Mouse (Mus musculus) megakaryocyte, embryonic 14.5 days (primary cell): ENCODE data around the gene Dclre1a.
"Not testable (repeated sequence)": the region's sequence is repeated elsewhere in the genome, so short reads cannot be mapped to it uniquely, and the experiment has no call there.

ENCODE experiments used
- FLI1 ChIP-seq: IDR thresholded peaks from 2 replicates; pipeline ENCODE4 v1.6.1; 2012; ENCODE audit warnings: low read length, inconsistent platforms, mixed read lengths
- GATA1 ChIP-seq: IDR thresholded peaks from 3 replicates; pipeline ENCODE4 v1.6.1; 2012; ENCODE audit warnings: mixed read lengths, low read length, inconsistent platforms, borderline replicate concordance

DNA sequence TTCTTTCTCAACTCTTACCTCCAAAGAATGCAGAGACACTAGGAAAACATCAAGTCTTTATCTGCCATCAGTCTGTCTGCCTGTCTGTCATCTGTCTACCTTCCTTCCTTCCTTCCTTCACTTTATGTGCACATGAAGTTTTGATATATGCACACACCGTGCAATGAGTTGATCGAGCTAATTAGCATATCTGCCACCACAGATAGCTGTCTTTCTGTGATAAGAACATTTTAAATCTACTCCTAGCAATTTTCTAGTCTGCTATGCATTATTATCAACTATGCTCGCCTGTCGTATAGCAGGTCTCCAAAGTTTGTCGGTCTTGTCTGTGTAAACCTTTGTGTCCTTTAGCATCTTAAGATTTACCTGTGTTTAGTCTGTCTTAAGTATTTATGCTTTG is 44.5 kb downstream of the Dclre1a start:
- not testable (repeated sequence) for TF ChIP-seq GATA1, FLI1
